Mouse (Mus musculus) lung, embryonic 14.5 days (tissue): ENCODE data around the gene Igfbp5. TPM values are rescaled to one million over a fixed set of nuclear protein-coding genes. Genes with fewer than 3 reads are reported as not detected.

ENCODE experiments used
- ATAC-seq: fragments of 200-750 bp; cut with Nextera tagmentation; 2 replicates; pipeline ENCODE4 v1.8.0; 2017; ENCODE audit warnings: mild to moderate bottlenecking, moderate TSS enrichment, moderate library complexity; ENCODE audit not compliant: insufficient read depth
- DNase-seq: peaks from one replicate; pipeline ENCODE4 v3.0.0-alpha.2; 2015
- H3K27ac ChIP-seq: fragments of 300-500 bp; sonication (generic); 2 replicates; pipeline ENCODE4 v1.5.1; 2014; ENCODE audit warnings: low read depth, mild to moderate bottlenecking, moderate library complexity
- H3K27me3 ChIP-seq: fragments of 300-500 bp; sonication (generic); 2 replicates; pipeline ENCODE4 v1.6.1; 2014; ENCODE audit warnings: low read length, control low read depth; ENCODE audit not compliant: insufficient read depth
- H3K36me3 ChIP-seq: fragments of 300-500 bp; sonication (generic); 2 replicates; pipeline ENCODE4 v1.6.1; 2014; ENCODE audit warnings: control low read depth; ENCODE audit not compliant: insufficient read depth
- H3K4me1 ChIP-seq: fragments of 300-500 bp; sonication (generic); 2 replicates; pipeline ENCODE4 v1.6.1; 2014; ENCODE audit warnings: antibody characterized with exemption, control low read depth; ENCODE audit not compliant: insufficient read depth
- H3K4me2 ChIP-seq: fragments of 300-500 bp; sonication (generic); 2 replicates; pipeline ENCODE4 v1.6.1; 2014; ENCODE audit warnings: mild to moderate bottlenecking
- H3K4me3 ChIP-seq: fragments of 300-500 bp; sonication (generic); 2 replicates; pipeline ENCODE4 v1.5.1; 2014; ENCODE audit warnings: low read depth, low read length
- H3K9ac ChIP-seq: fragments of 300-500 bp; sonication (generic); 2 replicates; pipeline ENCODE4 v1.6.1; 2014
- H3K9me3 ChIP-seq: fragments of 300-500 bp; sonication (generic); 2 replicates; pipeline ENCODE4 v1.6.1; 2016; ENCODE audit warnings: low read depth, low read length, control low read depth
- CTCF ChIP-seq: IDR thresholded peaks from 2 replicates; pipeline ENCODE4 v1.5.1; 2016; ENCODE audit warnings: antibody characterized with exemption, low read depth
- WGBS: fragments of 180-500 bp; shearing (Covaris S2); extraction: QIAGEN DNeasy Blood & Tissue Kit; methylation state at CpG from one replicate; pipeline ENCODE4 v1.1.7; 2014; 5-methylcytosine and 5-hydroxymethylcytosine counted together
- polyA plus RNA-seq: library from polyadenylated mRNA; unstranded; fragments of >200 nt; fragmentation: Nextera tagmentation; extraction: Ambion mirVana; gene quantifications from 2 replicates; pipeline ENCODE4 v1.2.1, GENCODE M21; 2014

Igfbp5 gene
- polyA plus RNA-seq, 1 experiment from 2014 or later: 48.5 TPM

DNA sequence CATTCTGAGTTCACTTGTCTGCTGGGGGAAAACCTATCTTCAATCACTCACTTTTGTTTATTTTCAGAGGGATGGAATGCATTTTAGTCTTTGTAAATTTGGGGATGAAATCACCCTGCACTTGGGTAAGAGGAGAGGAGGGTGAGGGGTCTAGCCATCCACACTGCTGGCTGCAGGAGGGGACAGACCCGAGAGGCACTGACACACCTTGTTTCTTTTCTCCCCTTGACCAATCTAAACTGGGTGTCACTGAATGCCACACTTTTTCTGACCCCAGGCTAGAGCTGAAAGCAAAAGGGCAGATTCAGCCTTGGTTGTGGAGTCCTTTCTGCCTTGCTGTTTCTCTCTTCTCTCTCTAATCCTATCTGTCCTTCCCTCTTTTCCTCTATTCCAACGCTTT is 13.0 kb downstream of the Igfbp5 start:
- 30% methylated on average over 2 of the region's 2 CpGs for WGBS
- Histone ChIP-seq H3K27ac (no peak overlapping the region), H3K9me3 (no peaks in the 10 kb centered on the region), H3K27me3 (no peaks in the 10 kb centered on the region), H3K4me2 (no peak overlapping the region), H3K4me1 (no peaks in the 10 kb centered on the region; the same call in 1 of the 2 replicates), H3K9ac (no peak overlapping the region), H3K36me3 (peaks cover 62% of the 10 kb centered on the region), H3K4me3 (no peak overlapping the region)
- ATAC-seq (no peak), DNase-seq (no peak)
- no peak for TF ChIP-seq CTCF

DNA sequence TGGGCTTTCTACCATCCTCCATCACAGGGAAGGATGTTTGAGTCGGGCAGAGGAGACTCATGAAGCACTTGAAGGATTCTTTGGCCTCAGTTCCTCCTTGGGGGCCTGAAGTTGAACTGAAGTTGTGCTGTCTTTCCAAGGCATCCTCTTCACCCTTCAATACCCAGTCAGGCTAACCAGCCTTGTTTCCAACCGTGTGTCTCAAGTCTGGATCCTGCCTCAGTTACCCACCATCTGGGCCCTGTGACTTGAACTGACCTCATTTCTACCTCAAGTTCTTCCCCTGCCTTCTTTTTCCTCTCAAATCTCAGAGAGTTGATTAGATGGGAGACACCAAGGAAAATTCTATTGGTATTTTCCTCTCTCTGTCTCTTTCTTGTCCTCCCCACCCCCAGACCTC is 14.2 kb downstream of the Igfbp5 start:
- 78% methylated on average over 2 of the region's 2 CpGs for WGBS
- no peaks in the 10 kb centered on the region for H3K27me3 ChIP-seq

DNA sequence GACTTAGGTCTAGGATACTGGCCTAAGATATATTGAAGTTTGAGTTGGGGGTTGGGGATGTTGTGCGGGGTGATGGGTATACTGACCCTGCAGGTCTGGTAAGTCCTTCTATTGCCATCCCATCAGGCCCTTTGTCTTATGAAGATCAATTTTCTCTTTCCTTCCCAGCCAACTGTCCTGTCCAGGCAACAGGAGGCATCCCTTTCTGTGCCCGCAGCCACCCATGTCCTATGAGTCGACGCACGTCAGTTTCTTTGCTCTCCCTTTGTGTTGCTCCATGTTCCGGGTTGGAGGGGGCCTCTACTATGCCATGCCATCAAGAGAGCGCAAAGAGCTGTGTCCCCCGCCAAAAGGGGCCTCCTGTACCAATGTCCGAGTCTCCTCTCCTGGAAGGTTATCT is 14.7 kb downstream of the Igfbp5 start:
- TF ChIP-seq CTCF: no peak
- Histone ChIP-seq H3K27ac (no peak overlapping the region), H3K9ac (no peak overlapping the region), H3K4me1 (no peaks in the 10 kb centered on the region; the same call in 1 of the 2 replicates), H3K9me3 (no peaks in the 10 kb centered on the region), H3K27me3 (no peaks in the 10 kb centered on the region), H3K4me2 (no peak overlapping the region), H3K4me3 (no peak overlapping the region), H3K36me3 (peaks cover 59% of the 10 kb centered on the region)
- WGBS: 92% methylated on average over 9 of the region's 9 CpGs
- ATAC-seq (no peak), DNase-seq (no peak)

More for the DNA sequence above, 14.2 kb downstream of the Igfbp5 start:
- TF ChIP-seq CTCF: no peak
- Histone ChIP-seq H3K36me3 (peaks cover 61% of the 10 kb centered on the region), H3K4me3 (no peak overlapping the region), H3K4me1 (no peaks in the 10 kb centered on the region; the same call in 1 of the 2 replicates), H3K9ac (no peak overlapping the region), H3K4me2 (no peak overlapping the region), H3K27ac (no peak overlapping the region), H3K9me3 (no peaks in the 10 kb centered on the region)
- ATAC-seq (no peak), DNase-seq (no peak)

DNA sequence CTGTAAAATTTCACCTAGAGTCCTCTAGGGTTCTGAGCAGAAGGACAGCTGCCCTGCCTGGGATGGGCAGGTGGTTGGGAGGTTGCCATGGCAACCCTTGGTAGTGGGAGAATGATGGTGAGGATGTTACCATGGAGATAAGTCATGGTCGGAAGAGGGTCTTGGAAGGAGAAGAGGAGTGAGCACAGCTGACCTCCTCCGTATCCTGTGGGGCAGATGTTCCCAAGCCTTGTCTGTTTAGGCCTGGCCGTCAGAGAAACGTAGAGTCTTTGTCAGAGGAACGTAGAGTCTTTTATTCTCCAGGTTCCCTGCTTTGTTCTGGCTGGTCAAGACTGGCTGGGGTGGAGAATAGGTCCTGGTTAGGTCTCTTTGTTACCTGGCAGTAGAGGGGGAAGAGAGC is 15.8 kb downstream of the Igfbp5 start:
- Histone ChIP-seq H3K4me1 (no peaks in the 10 kb centered on the region; the same call in 1 of the 2 replicates), H3K4me2 (no peak overlapping the region), H3K9me3 (no peaks in the 10 kb centered on the region), H3K27ac (no peak overlapping the region), H3K27me3 (no peaks in the 10 kb centered on the region), H3K36me3 (peaks cover 53% of the 10 kb centered on the region), H3K4me3 (no peak overlapping the region), H3K9ac (no peak overlapping the region)
- 81% methylated on average over 5 of the region's 5 CpGs for WGBS
- ATAC-seq (no peak), DNase-seq (no peak)
- TF ChIP-seq CTCF: no peak

DNA sequence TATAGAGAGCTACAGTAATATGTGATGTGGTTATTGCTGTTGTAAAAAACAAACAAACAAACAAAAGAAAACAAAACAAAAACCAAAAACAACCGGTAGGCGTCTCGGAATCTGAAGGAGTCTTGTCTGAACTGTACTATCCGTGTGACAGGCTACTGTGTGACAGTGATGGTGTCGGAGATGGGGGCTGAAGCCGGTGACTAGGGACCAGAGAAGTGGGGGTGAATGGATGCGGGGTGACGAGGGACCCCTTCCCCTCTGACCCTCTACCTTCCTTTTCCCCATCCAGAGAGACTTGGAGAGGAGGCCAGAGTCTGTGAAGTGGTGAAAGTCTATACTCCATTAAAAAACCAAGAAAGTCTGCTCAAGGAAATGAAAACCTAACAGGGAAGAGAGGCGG is 16.4 kb downstream of the Igfbp5 start:
- no peak overlapping the region for H3K9ac ChIP-seq
- no peak overlapping the region for H3K4me3 ChIP-seq
- H3K4me2 ChIP-seq: no peak overlapping the region
- no peaks in the 10 kb centered on the region for H3K27me3 ChIP-seq
- no peaks in the 10 kb centered on the region for H3K9me3 ChIP-seq
- H3K4me1 ChIP-seq: no peaks in the 10 kb centered on the region; the same call in 1 of the 2 replicates
- no peak for TF ChIP-seq CTCF
- peaks cover 48% of the 10 kb centered on the region for H3K36me3 ChIP-seq
- no peak for DNase-seq
- no peak for ATAC-seq
- H3K27ac ChIP-seq: no peak overlapping the region
- WGBS: 84% methylated on average over 9 of the region's 9 CpGs

DNA sequence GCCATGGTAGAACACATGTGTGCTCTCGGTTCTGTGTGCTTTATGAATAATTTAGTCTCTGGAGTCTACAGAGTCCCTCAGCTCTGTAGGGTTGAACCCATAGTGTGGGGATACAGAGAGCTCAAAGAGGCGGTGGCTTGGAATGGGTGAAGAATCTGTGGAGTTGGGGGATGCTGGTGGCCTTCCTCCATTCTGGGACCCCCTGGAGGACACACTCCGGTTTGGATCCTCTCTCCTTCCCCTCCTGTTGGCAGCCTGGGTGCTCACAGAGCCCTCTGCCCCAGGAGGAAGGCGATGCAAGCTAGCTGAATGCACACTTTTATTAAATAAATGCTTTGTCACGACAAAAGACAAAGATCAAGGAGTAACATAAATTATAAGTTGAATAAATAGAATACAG is 17.1 kb downstream of the Igfbp5 start:
- DNase-seq: no peak
- Histone ChIP-seq H3K36me3 (peaks cover 41% of the 10 kb centered on the region), H3K27ac (no peak overlapping the region), H3K4me1 (no peaks in the 10 kb centered on the region; the same call in 1 of the 2 replicates), H3K9ac (no peak overlapping the region), H3K4me3 (no peak overlapping the region), H3K27me3 (no peaks in the 10 kb centered on the region), H3K9me3 (no peaks in the 10 kb centered on the region), H3K4me2 (no peak overlapping the region)
- no peak for ATAC-seq
- no peak for TF ChIP-seq CTCF
- 69% methylated on average over 5 of the region's 5 CpGs for WGBS

DNA sequence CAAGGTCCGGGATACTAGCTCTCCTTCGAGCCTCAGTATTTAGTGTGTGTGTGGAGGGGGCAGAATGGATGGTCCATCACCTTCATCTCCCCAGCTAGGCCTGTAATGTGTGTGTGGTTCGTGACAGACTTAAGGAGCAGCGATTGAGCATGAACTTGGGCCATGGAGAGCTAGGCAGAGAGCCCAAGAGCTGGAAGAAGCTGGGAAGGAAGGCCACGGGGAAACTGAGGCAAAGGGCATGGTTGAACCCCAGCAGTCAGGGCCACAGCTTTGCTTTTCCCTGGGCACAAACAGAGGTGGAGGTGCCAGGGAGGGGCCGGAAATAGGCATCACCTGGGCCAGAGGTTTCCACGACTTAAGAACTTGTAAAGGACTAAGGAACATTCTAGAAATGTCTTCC is 17.5 kb downstream of the Igfbp5 start:
- H3K27me3 ChIP-seq: no peaks in the 10 kb centered on the region
- no peak overlapping the region for H3K4me3 ChIP-seq
- peaks cover 36% of the 10 kb centered on the region for H3K36me3 ChIP-seq
- ATAC-seq: 0 out of 2 replicates have a peak, but pooled peaks have one; percentile 15
- no peaks in the 10 kb centered on the region for H3K9me3 ChIP-seq
- no peaks in the 10 kb centered on the region; the same call in 1 of the 2 replicates for H3K4me1 ChIP-seq
- no peak overlapping the region for H3K27ac ChIP-seq
- no peak overlapping the region for H3K4me2 ChIP-seq
- 68% methylated on average over 7 of the region's 7 CpGs for WGBS
- no peak for TF ChIP-seq CTCF
- DNase-seq: no peak
- H3K9ac ChIP-seq: no peak overlapping the region
